Mouse (Mus musculus) lung, embryonic 14.5 days (tissue): ENCODE data around the gene Tspan9. TPM values are rescaled to one million over a fixed set of nuclear protein-coding genes. Genes with fewer than 3 reads are reported as not detected.

ENCODE experiments used
- ATAC-seq: fragments of 200-750 bp; cut with Nextera tagmentation; 2 replicates; pipeline ENCODE4 v1.8.0; 2017; ENCODE audit warnings: mild to moderate bottlenecking, moderate TSS enrichment, moderate library complexity; ENCODE audit not compliant: insufficient read depth
- DNase-seq: peaks from one replicate; pipeline ENCODE4 v3.0.0-alpha.2; 2015
- H3K27ac ChIP-seq: fragments of 300-500 bp; sonication (generic); 2 replicates; pipeline ENCODE4 v1.5.1; 2014; ENCODE audit warnings: low read depth, mild to moderate bottlenecking, moderate library complexity
- H3K27me3 ChIP-seq: fragments of 300-500 bp; sonication (generic); 2 replicates; pipeline ENCODE4 v1.6.1; 2014; ENCODE audit warnings: low read length, control low read depth; ENCODE audit not compliant: insufficient read depth
- H3K36me3 ChIP-seq: fragments of 300-500 bp; sonication (generic); 2 replicates; pipeline ENCODE4 v1.6.1; 2014; ENCODE audit warnings: control low read depth; ENCODE audit not compliant: insufficient read depth
- H3K4me1 ChIP-seq: fragments of 300-500 bp; sonication (generic); 2 replicates; pipeline ENCODE4 v1.6.1; 2014; ENCODE audit warnings: antibody characterized with exemption, control low read depth; ENCODE audit not compliant: insufficient read depth
- H3K4me2 ChIP-seq: fragments of 300-500 bp; sonication (generic); 2 replicates; pipeline ENCODE4 v1.6.1; 2014; ENCODE audit warnings: mild to moderate bottlenecking
- H3K4me3 ChIP-seq: fragments of 300-500 bp; sonication (generic); 2 replicates; pipeline ENCODE4 v1.5.1; 2014; ENCODE audit warnings: low read depth, low read length
- H3K9ac ChIP-seq: fragments of 300-500 bp; sonication (generic); 2 replicates; pipeline ENCODE4 v1.6.1; 2014
- H3K9me3 ChIP-seq: fragments of 300-500 bp; sonication (generic); 2 replicates; pipeline ENCODE4 v1.6.1; 2016; ENCODE audit warnings: low read depth, low read length, control low read depth
- CTCF ChIP-seq: IDR thresholded peaks from 2 replicates; pipeline ENCODE4 v1.5.1; 2016; ENCODE audit warnings: antibody characterized with exemption, low read depth
- WGBS: fragments of 180-500 bp; shearing (Covaris S2); extraction: QIAGEN DNeasy Blood & Tissue Kit; methylation state at CpG from one replicate; pipeline ENCODE4 v1.1.7; 2014; 5-methylcytosine and 5-hydroxymethylcytosine counted together
- polyA plus RNA-seq: library from polyadenylated mRNA; unstranded; fragments of >200 nt; fragmentation: Nextera tagmentation; extraction: Ambion mirVana; gene quantifications from 2 replicates; pipeline ENCODE4 v1.2.1, GENCODE M21; 2014

Tspan9 gene
- polyA plus RNA-seq, 1 experiment from 2014 or later, result 118 TPM

DNA sequence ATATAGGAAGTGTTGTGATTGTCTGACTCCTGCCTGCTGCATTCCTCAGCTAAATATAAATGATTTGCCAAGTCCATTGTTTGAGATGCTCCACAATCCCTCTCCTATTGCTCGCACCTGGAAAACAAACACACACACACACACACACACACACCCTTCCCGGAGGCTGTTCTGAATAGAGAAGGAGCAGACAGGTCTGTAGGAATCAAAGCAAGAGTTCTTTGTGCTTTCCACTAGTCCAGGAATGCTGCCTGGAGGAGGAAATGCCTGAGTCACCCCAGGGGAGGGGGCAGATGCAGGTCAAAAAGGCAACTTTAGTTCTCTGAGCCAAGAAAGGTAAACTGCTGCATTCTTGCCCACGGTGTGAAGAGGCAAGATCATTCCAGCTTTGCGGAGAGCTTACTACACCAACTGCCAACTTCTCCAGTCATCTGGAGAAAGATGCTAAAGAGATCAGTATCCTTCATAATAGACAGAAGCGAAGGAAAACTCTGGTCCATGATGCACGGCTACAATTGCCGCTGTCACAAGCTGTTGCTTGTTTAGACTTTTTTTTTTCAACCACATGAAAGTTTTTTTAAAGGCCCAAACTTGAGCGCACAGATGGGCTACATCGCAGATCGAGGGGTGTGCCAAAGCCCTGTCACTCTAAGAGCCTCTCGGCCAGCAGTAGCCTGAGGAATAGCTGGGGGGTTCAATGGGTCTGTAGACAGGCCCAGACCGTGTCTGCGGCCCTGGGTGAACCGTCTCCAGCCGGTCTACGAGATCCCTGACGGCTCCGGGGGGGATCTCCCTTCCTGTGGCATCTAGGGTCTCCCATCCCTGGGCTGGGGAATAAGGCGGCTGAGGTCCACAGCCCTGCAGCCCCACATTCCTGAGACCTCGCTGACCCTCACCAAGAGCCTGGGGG is 770 bp downstream of the Tspan9 start:
- Histone ChIP-seq H3K9ac (peak overlapping the region; percentile 79), H3K9me3 (no peaks in the 10 kb centered on the region), H3K27me3 (no peaks in the 10 kb centered on the region), H3K36me3 (no peaks in the 10 kb centered on the region; the same call in 1 of the 2 replicates), H3K4me1 (peaks cover 7% of the 10 kb centered on the region), H3K4me3 (peak overlapping the region; percentile 66), H3K27ac (peak overlapping the region; percentile 93), H3K4me2 (peak overlapping the region; percentile 79)
- WGBS, result 3% methylated on average over 20 of the region's 20 CpGs
- peak; percentile 88 for ATAC-seq
- peak; percentile 92 for DNase-seq
- no peak for TF ChIP-seq CTCF

DNA sequence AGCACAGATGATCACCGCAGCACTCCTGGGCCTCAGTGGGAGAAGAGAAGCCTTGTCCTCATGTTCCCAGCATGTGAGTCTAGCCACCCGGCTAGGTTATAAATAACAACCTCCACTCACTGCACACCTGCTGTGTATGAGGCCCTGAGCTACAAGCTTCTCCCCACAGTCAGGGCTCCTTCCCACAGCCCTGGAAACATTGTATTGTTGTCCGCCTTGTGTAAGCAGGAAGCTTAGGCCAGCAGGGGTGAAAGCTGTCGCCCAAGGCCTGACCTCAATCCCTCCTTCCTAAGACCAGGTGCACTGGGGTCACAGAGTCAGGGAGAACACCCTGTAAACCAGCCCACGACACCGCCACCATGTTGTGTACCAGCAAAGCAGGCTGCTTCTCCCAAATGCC is 2.7 kb downstream of the Tspan9 start:
- Histone ChIP-seq H3K36me3 (no peaks in the 10 kb centered on the region; the same call in 1 of the 2 replicates), H3K4me2 (no peak overlapping the region), H3K9ac (no peak overlapping the region), H3K27ac (no peak overlapping the region), H3K27me3 (no peaks in the 10 kb centered on the region), H3K4me1 (peaks cover 7% of the 10 kb centered on the region), H3K4me3 (no peak overlapping the region), H3K9me3 (no peaks in the 10 kb centered on the region)
- 66% methylated on average over 6 of the region's 6 CpGs for WGBS
- no peak for TF ChIP-seq CTCF
- no peak for ATAC-seq
- no peak for DNase-seq

DNA sequence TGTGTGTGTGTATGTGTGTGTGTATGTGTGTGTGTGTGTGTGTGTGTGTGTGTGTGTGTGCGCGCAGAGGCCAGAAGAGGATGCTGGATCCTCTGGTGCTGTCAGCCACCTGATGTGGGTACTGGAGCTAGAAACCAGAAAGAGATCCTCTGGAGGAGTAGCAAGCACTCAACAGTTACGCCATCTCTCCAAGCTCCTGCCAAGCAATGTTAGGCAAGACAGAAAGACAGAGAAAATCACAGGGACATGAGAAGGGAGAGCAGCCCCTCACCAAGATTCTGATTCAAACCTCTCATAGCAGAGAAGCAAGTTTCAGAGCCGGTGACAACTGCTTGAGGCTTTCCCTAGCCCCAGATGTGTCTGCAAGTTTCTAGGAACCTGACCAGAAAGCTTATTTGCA is 5.5 kb downstream of the Tspan9 start:
- H3K4me2 ChIP-seq, result no peak overlapping the region
- 90% methylated on average over 4 of the region's 4 CpGs for WGBS
- no peaks in the 10 kb centered on the region for H3K27me3 ChIP-seq
- peaks cover 13% of the 10 kb centered on the region for H3K4me1 ChIP-seq
- H3K9ac ChIP-seq, result no peak overlapping the region
- H3K4me3 ChIP-seq, result no peak overlapping the region
- no peaks in the 10 kb centered on the region for H3K9me3 ChIP-seq
- ATAC-seq (no peak), DNase-seq (no peak)
- TF ChIP-seq CTCF, result no peak
- H3K36me3 ChIP-seq, result no peaks in the 10 kb centered on the region; the same call in 1 of the 2 replicates
- H3K27ac ChIP-seq, result no peak overlapping the region

DNA sequence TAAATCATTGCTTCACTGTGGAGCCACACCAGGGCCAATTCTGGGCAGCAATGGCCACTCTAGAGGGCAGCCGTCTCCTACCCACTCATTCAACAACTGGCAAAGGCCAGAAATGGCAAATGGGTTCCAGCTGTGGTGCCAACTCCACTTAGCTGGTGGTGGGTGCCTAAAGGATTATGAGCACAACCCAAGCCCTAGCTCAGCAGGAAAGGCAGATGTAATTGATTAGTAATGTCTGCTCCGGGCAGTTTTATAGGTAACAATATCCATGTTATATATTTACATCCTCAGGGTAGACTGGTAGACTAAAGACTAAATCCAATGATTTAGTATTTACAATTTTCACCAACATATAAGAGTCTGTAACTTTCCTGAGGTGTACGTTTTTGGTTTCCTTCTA is 6.7 kb downstream of the Tspan9 start:
- ATAC-seq, result no peak
- Histone ChIP-seq H3K27ac (no peak overlapping the region), H3K4me3 (no peak overlapping the region), H3K36me3 (no peaks in the 10 kb centered on the region; the same call in 1 of the 2 replicates), H3K4me2 (no peak overlapping the region), H3K9me3 (no peaks in the 10 kb centered on the region), H3K27me3 (no peaks in the 10 kb centered on the region), H3K4me1 (peaks cover 11% of the 10 kb centered on the region; the same call in 1 of the 2 replicates), H3K9ac (no peak overlapping the region)
- DNase-seq, result no peak
- no peak for TF ChIP-seq CTCF
- whole genome bisulfite sequencing, result 88% methylated on average over 3 of the region's 3 CpGs

DNA sequence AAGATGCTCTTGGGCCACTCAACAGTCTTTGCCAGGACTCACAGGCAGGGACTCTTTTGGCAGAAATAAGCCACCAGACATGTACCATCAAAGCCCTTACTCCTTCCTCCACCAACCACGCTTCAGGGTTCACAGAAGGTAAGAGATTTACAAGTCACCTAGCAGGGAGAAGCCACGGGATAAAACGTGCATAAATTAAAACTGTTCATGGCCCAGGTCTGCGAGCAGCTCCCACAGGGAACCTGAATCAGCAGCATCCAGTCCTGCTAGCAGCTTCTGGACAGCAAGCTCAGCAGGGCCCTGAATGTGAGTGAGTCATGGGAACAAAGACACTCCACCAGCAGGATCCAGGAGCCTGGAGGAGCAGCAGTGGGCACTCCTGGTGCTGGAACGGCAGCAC is 7.9 kb downstream of the Tspan9 start:
- Histone ChIP-seq H3K9me3 (no peaks in the 10 kb centered on the region), H3K27ac (no peak overlapping the region), H3K4me1 (peaks cover 13% of the 10 kb centered on the region; the same call in 1 of the 2 replicates), H3K27me3 (no peaks in the 10 kb centered on the region), H3K9ac (no peak overlapping the region), H3K36me3 (no peaks in the 10 kb centered on the region; the same call in 1 of the 2 replicates), H3K4me2 (no peak overlapping the region), H3K4me3 (no peak overlapping the region)
- TF ChIP-seq CTCF, result no peak
- DNase-seq (no peak), ATAC-seq (no peak)
- 70% methylated on average over 5 of the region's 5 CpGs for WGBS

DNA sequence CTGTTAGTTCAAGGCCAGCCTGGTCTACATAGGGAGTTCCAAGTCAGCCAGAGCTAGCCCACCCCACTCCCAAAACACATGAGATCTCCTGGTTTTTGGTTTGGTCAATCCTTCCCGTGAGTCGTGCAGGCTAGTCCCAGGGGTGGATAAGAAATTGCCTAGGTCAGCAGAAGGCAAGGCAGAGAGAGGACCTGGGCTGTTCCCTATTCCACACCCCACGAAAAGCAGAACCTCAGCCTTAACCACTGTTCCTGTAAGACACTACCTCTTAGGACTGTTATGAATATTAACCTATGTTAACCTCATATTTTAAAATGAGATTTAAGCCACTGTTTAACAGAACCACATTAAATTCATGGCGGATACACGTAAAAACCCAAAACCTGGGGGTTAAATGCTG is 8.4 kb downstream of the Tspan9 start:
- Histone ChIP-seq H3K36me3 (no peaks in the 10 kb centered on the region; the same call in 1 of the 2 replicates), H3K4me3 (no peak overlapping the region), H3K4me1 (peaks cover 13% of the 10 kb centered on the region; the same call in 1 of the 2 replicates), H3K9ac (no peak overlapping the region), H3K27me3 (no peaks in the 10 kb centered on the region), H3K9me3 (no peaks in the 10 kb centered on the region), H3K4me2 (no peak overlapping the region), H3K27ac (no peak overlapping the region)
- no peak for TF ChIP-seq CTCF
- ATAC-seq (no peak), DNase-seq (no peak)
- 77% methylated on average over 5 of the region's 5 CpGs for WGBS

DNA sequence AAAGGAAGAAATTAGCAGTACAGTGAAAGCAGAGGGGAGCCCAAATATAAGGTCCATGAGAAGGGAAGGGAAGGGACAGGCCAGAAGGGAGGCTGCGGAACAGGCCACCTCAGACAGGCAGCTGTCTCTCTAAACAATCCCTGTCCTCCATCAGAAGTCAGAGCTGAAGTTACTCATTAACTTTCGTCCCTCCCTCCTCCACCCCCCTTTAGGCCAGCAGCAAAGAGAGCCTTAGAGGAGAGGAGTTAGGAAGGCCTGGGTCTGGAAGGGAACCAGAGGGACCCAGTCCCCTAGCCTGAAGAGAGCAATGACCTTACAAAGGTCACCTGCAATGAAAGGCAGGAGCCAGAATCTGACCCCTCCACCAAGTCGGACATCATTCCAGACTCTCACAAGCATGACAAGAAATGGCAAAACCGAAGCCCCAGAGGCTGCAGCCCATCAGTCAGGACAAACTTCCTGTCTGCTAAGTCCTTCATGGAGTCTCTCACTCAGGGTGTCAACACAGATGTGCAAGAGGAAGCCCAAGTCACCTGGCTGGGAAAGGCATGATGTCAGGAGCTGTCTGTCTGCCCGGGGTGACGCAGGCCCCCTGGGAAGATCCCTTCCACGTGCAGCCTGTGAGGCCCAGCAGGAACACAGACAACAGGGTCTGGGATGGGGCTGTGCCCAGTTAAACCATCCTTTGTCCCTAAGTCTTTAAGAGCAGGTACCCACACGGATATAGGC is 9.0 kb downstream of the Tspan9 start:
- no peaks in the 10 kb centered on the region for H3K9me3 ChIP-seq
- no peaks in the 10 kb centered on the region; the same call in 1 of the 2 replicates for H3K36me3 ChIP-seq
- no peaks in the 10 kb centered on the region for H3K27me3 ChIP-seq
- H3K4me1 ChIP-seq, result peaks cover 13% of the 10 kb centered on the region; the same call in 1 of the 2 replicates
- 0 out of 2 replicates have a peak, but pooled peaks have one; percentile 39 for ATAC-seq
- 33% methylated on average over 8 of the region's 8 CpGs for WGBS
- H3K27ac ChIP-seq, result peak overlapping the region; percentile 65; the same call in 1 of the 2 replicates
- DNase-seq, result no peak
- no peak overlapping the region for H3K9ac ChIP-seq
- H3K4me3 ChIP-seq, result no peak overlapping the region
- H3K4me2 ChIP-seq, result no peak overlapping the region
- no peak for TF ChIP-seq CTCF
